Mouse (Mus musculus): ENCODE data around the gene Atcay. TPM values are rescaled to one million over a fixed set of nuclear protein-coding genes. Genes with fewer than 3 reads are reported as not detected.

Gene Atcay
- total and polyA plus RNA-seq, 3 experiments: 0.06 to 0.08 TPM; not detected in 1

DNA sequence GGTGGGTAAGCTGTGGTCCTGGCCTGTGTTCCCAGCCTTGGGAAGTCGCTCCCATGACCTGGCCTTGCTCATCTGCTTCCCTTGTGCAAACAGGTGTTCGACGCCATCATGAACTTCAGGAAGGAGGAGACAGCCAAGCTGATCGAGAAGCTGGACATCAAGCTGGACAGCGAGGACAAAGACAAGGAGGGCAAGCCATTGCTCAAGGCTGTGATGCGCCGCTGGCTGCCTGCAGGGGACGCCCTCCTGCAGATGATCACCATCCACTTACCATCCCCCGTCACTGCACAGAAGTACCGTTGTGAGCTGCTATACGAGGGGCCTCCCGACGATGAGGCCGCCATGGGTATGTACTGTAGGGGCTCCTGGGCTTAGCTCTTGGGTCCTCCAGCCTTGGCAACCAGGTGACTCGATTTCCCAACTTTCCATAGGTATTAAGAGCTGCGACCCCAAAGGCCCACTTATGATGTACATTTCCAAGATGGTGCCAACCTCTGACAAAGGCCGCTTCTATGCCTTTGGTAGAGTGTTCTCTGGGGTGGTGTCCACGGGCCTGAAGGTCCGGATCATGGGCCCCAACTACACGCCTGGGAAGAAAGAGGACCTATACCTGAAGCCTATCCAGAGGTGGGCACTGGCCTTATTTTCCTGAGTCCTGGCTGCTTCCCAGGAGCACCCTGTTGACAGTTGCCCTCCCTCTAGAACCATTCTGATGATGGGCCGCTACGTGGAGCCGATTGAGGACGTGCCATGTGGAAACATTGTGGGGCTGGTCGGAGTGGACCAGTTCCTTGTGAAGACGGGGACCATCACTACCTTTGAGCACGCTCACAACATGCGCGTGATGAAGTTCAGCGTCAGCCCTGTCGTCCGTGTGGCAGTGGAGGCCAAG lies 50.9 kb downstream of the Atcay start:
- no peak overlapping the region for H3K27ac ChIP-seq (ENCODE audit: insufficient read depth, low read depth)
- peaks cover 41% of the 10 kb centered on the region for H3K79me2 ChIP-seq (replicated peaks; ENCODE audit: control insufficient read depth, extremely low read depth, insufficient read depth, poor library complexity, severe bottlenecking)
- no peaks in the 10 kb centered on the region for H3K27me3 ChIP-seq (replicated peaks)
- no peak for DNase-seq (ENCODE audit: extremely low read depth)
- peaks cover 22 to 55% of the 10 kb centered on the region in 2 experiments for H3K4me1 ChIP-seq (ENCODE audit: control insufficient read depth in 1 of 2, insufficient read depth in 2 of 2)
- TF ChIP-seq CTCF (conservative IDR thresholded peaks at IDR 0.05 in 1 of 2, IDR thresholded peaks at IDR 0.05 in 1 of 2; ENCODE audit: low read depth in 2 of 2, low read length in 2 of 2): peak; percentile 17 to 31; a peak in 2 of 4 replicates
- peak; percentile 60 for TF ChIP-seq POLR2AphosphoS2 (IDR thresholded peaks at IDR 0.05; ENCODE audit: low read depth, low read length)
- TF ChIP-seq POLR2A (IDR thresholded peaks at IDR 0.05; ENCODE audit: low read depth, low read length): peak; percentile 22
- no peak for TF ChIP-seq MEF2A (IDR thresholded peaks at IDR 0.05; ENCODE audit: borderline replicate concordance, low read depth, low read length)
- TF ChIP-seq MYC (IDR thresholded peaks at IDR 0.05; ENCODE audit: low read depth, low read length): no peak
- H3K4me2 ChIP-seq (ENCODE audit: insufficient read depth, low read depth, poor library complexity, severe bottlenecking): no peak overlapping the region
- H3K9me3 ChIP-seq (replicated peaks; ENCODE audit: low read length): no peaks in the 10 kb centered on the region
- in situ Hi-C loops (cut with MboI; ENCODE audit: low pct_ligation_motif_present, low pct_unique_long_range_greater_than_20kb, low sequenced_read_pairs): loop anchor here (10.0 kb wide), 1 partner anchor 105 kb away; the partner anchor contains the start of gene Thop1
- H3K4me3 ChIP-seq (replicated peaks in 1 of 3; ENCODE audit: low read depth in 2 of 3, low read length in 2 of 3, poor library complexity in 1 of 3): peak overlapping the region in 1 of 3 experiments; percentile 99
- dilution Hi-C loops (cut with MboI; ENCODE audit: extremely low pct_ligation_motif_present, extremely low pct_unique_long_range_greater_than_20kb, low sequenced_read_pairs): no loop called here
- H3K36me3 ChIP-seq (replicated peaks in 1 of 2; ENCODE audit: control insufficient read depth in 1 of 2, insufficient read depth in 1 of 2, low read length in 1 of 2): peaks cover 53 to 63% of the 10 kb centered on the region in 2 experiments
- no peak overlapping the region for H3K9ac ChIP-seq (ENCODE audit: insufficient read depth, low read depth)

GRCm38 (mm10) chr10:81178927-81179326 lies 51.7 kb downstream of the Atcay start:
- dilution Hi-C loops (cut with MboI; ENCODE audit: extremely low pct_ligation_motif_present, extremely low pct_unique_long_range_greater_than_20kb, low sequenced_read_pairs) (no loop called here), in situ Hi-C loops (cut with MboI; ENCODE audit: low pct_ligation_motif_present, low pct_unique_long_range_greater_than_20kb, low sequenced_read_pairs) (loop anchor here (10.0 kb wide), 1 partner anchor 104 kb away; the partner anchor contains the start of gene Thop1)
- peaks cover 39% of the 10 kb centered on the region for H3K79me2 ChIP-seq (replicated peaks; ENCODE audit: control insufficient read depth, extremely low read depth, insufficient read depth, poor library complexity, severe bottlenecking)
- H3K27me3 ChIP-seq (replicated peaks): no peaks in the 10 kb centered on the region
- H3K4me3 ChIP-seq (replicated peaks in 1 of 3; ENCODE audit: low read depth in 2 of 3, low read length in 2 of 3, poor library complexity in 1 of 3): peak overlapping the region in 1 of 3 experiments; percentile 99
- DNase-seq (ENCODE audit: extremely low read depth): no peak
- H3K27ac ChIP-seq (ENCODE audit: insufficient read depth, low read depth): no peak overlapping the region
- peak overlapping the region; percentile 60; the same call in 1 of the 2 replicates for H3K4me2 ChIP-seq (ENCODE audit: insufficient read depth, low read depth, poor library complexity, severe bottlenecking)
- peaks cover 53 to 55% of the 10 kb centered on the region in 2 experiments for H3K36me3 ChIP-seq (replicated peaks in 1 of 2; ENCODE audit: control insufficient read depth in 1 of 2, insufficient read depth in 1 of 2, low read length in 1 of 2)
- H3K9me3 ChIP-seq (replicated peaks; ENCODE audit: low read length): no peaks in the 10 kb centered on the region
- no peak; the same call in 1 of the 2 replicates for TF ChIP-seq POLR2AphosphoS2 (IDR thresholded peaks at IDR 0.05; ENCODE audit: low read depth, low read length)
- no peak for TF ChIP-seq NELFE (IDR thresholded peaks at IDR 0.05; ENCODE audit: low read depth, low read length)
- TF ChIP-seq CHD2 (IDR thresholded peaks at IDR 0.05; ENCODE audit: low read length): no peak
- TF ChIP-seq RAD21 (IDR thresholded peaks at IDR 0.05; ENCODE audit: low read depth, low read length): no peak
- TF ChIP-seq POLR2A (IDR thresholded peaks at IDR 0.05; ENCODE audit: low read depth, low read length): peak; percentile 12; the same call in 1 of the 2 replicates
- no peak overlapping the region for H3K9ac ChIP-seq (ENCODE audit: insufficient read depth, low read depth)
- peaks cover 25 to 52% of the 10 kb centered on the region in 2 experiments for H3K4me1 ChIP-seq (ENCODE audit: control insufficient read depth in 1 of 2, insufficient read depth in 2 of 2)

- H3K9ac ChIP-seq (ENCODE audit: insufficient read depth, low read depth): peak overlapping the region; percentile 98
- H3K4me3 ChIP-seq (replicated peaks in 1 of 3; ENCODE audit: low read depth in 2 of 3, low read length in 2 of 3, poor library complexity in 1 of 3): peak overlapping the region; percentile 96 to 99 (median 99)
- in situ Hi-C loops (cut with MboI; ENCODE audit: low pct_ligation_motif_present, low pct_unique_long_range_greater_than_20kb, low sequenced_read_pairs): loop anchor here (10.0 kb wide), 1 partner anchor 103 kb away; the partner anchor contains the start of gene Thop1
- H3K79me2 ChIP-seq (replicated peaks; ENCODE audit: control insufficient read depth, extremely low read depth, insufficient read depth, poor library complexity, severe bottlenecking): peaks cover 39% of the 10 kb centered on the region
- no peaks in the 10 kb centered on the region for H3K27me3 ChIP-seq (replicated peaks)
- dilution Hi-C loops (cut with MboI; ENCODE audit: extremely low pct_ligation_motif_present, extremely low pct_unique_long_range_greater_than_20kb, low sequenced_read_pairs): no loop called here
- peak overlapping the region; percentile 84 for H3K27ac ChIP-seq (ENCODE audit: insufficient read depth, low read depth)
- DNase-seq (ENCODE audit: extremely low read depth): no peak
- peaks cover 22 to 47% of the 10 kb centered on the region in 2 experiments for H3K4me1 ChIP-seq (ENCODE audit: control insufficient read depth in 1 of 2, insufficient read depth in 2 of 2)
- TF ChIP-seq SIN3A (IDR thresholded peaks at IDR 0.05; ENCODE audit: low read length): no peak
- TF ChIP-seq MXI1 (IDR thresholded peaks at IDR 0.05; ENCODE audit: low read depth, low read length): 0 out of 2 replicates have a peak, but pooled peaks have one; percentile 1
- TF ChIP-seq MAZ (IDR thresholded peaks at IDR 0.05; ENCODE audit: low read depth, low read length): no peak
- TF ChIP-seq POLR2AphosphoS2 (IDR thresholded peaks at IDR 0.05; ENCODE audit: low read depth, low read length): no peak
- no peak for TF ChIP-seq EP300 (IDR thresholded peaks at IDR 0.05; ENCODE audit: low read length)
- peaks cover 53 to 54% of the 10 kb centered on the region in 2 experiments for H3K36me3 ChIP-seq (replicated peaks in 1 of 2; ENCODE audit: control insufficient read depth in 1 of 2, insufficient read depth in 1 of 2, low read length in 1 of 2)
- H3K4me2 ChIP-seq (ENCODE audit: insufficient read depth, low read depth, poor library complexity, severe bottlenecking): peak overlapping the region; percentile 60
- H3K9me3 ChIP-seq (replicated peaks; ENCODE audit: low read length): no peaks in the 10 kb centered on the region
Measured at GRCm38 (mm10) chr10:81177958-81178712, 52.5 kb downstream of the Atcay start.

Measured in CH12.LX (cell line).